Mouse (Mus musculus) cerebellum, adult 2 months (tissue): ENCODE measurements around the gene Zfp40. TPM values are rescaled to one million over a fixed set of nuclear protein-coding genes. Genes with fewer than 3 reads are reported as not detected.
"Not testable (repeated sequence)": the region's sequence is repeated elsewhere in the genome, so short reads cannot be mapped to it uniquely, and the experiment has no call there.

Experiments
- DNase-seq, 2 experiments: peaks; one replicate each; pipeline ENCODE4 v3.0.0; 2021
- H3K27ac ChIP-seq: fragments of 200-500 bp; 2 replicates; pipeline ENCODE4 v1.5.1; 2012; ENCODE audit warnings: low read length, control low read depth, inconsistent platforms; ENCODE audit not compliant: insufficient read depth
- H3K27me3 ChIP-seq: fragments of 200-500 bp; 2 replicates; pipeline ENCODE4 v1.6.1; 2012; ENCODE audit warnings: inconsistent platforms, mild to moderate bottlenecking, low read length, moderate library complexity; ENCODE audit not compliant: control insufficient read depth, insufficient read depth
- H3K4me1 ChIP-seq: fragments of 200-500 bp; 2 replicates; pipeline ENCODE4 v1.6.1; 2011; ENCODE audit warnings: low read length; ENCODE audit not compliant: control insufficient read depth, insufficient read depth
- H3K4me3 ChIP-seq: fragments of 200-500 bp; replicated peaks from 2 replicates; pipeline ENCODE3; 2011; ENCODE audit warnings: mild to moderate bottlenecking, low read depth, low read length, control low read depth; ENCODE audit not compliant: insufficient read depth
- CTCF ChIP-seq: fragments of 200-500 bp; IDR thresholded peaks from 2 replicates; pipeline ENCODE4 v1.5.1; 2011; ENCODE audit warnings: low read depth, mild to moderate bottlenecking, control low read depth, low read length, moderate library complexity, borderline replicate concordance; ENCODE audit not compliant: insufficient read depth
- POLR2A ChIP-seq: fragments of 200-500 bp; IDR thresholded peaks from 2 replicates; pipeline ENCODE4 v1.6.1; 2011; ENCODE audit warnings: low read length, control low read depth, borderline replicate concordance; ENCODE audit not compliant: insufficient read depth
- WGBS: fragments of 180-500 bp; shearing (Covaris S2); methylation state at CpG from one replicate; pipeline ENCODE4 v1.1.7; 2018; 5-methylcytosine and 5-hydroxymethylcytosine counted together
- polyA plus RNA-seq: library from polyadenylated mRNA; depleted of rRNA; stranded (reverse); fragments of >200 nt; gene quantifications from 2 replicates; pipeline ENCODE4 v1.2.3, GENCODE M21; 2012; rRNA removed

Zfp40 gene
- polyA plus RNA-seq = 8.6 and 9.1 TPM in 2 replicates

DNA sequence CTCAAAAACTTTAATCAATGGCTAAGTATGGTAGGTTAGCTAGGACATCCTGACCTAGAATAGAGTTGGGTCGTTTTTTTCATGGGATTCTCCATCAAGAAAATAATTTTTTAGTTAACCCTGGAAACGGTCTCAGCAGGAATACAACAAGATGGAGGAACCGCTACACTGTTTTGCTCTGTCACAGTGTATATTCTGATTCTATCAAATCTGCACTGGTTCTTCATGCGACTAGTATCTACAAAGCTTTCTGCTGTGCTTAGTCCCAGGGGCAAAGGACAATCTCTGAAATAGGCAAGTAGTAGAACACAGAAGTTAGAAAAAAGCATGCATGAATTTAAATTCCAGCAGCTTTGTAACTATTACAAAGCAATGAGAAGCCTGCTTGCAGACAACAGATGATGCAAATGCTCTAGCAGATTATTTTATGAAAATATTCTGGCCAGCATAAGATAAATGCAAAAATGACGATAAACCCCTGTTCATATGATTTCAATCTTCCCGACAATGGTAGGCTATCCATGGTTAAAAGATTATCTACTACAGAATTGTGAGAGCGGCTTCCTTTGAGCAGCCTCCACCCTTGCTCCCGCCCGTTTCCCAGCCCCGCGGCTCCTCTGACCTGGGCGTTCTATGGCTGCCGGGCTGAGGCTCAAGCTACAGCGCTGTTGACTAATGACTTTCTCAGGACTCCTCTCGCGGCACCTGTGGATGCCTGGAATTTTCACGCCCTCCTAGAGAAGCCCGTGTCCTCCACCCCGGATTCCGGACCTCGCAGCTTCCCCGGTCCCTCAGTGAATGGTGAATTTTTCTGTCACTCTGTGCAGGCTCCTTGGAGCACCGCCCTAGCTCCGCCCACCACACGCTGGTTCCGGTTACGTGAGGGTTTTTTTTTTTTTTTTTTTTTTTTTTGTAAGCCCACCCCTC is at the start of gene Zfp40:
TSS of gene Zfp40 (minus strand) at position 800 of the 927 bp plus-strand sequence.
- Histone ChIP-seq H3K27ac (no peak within 1 kb of the TSS), H3K4me3 (peak within 1 kb of the TSS; percentile 83), H3K27me3 (no peaks in the 10 kb centered on the region), H3K4me1 (no peaks in the 10 kb centered on the region)
- TF ChIP-seq CTCF (no peak), POLR2A (peak; percentile 17; the same call in 1 of the 2 replicates)
- DNase-seq = peak; percentile 92 to 93
- WGBS = under 1% methylated on average over 27 of the region's 27 CpGs

DNA sequence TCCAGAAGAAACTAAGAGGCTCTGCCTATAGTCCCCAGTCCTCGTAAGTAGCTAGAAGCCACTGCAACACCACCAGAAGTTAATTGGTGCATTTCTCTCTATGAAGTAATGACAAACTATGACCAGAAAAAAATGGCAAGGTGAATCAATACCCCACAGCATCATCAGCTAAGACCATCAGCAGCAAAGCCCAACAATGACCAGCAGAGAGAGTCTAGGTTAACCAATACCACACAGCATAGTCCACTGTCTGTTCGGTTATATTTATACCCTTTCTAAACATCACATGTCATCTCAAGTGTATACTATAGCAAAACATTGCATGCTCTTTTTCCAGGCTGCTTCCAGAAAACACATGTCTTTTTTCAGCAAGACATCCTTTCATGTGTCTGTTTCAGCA is 25.3 kb upstream of the Zfp40 start:
- 83% methylated on average over 2 of the region's 2 CpGs for WGBS
- Histone ChIP-seq H3K27me3 (no peaks in the 10 kb centered on the region), H3K27ac (no peak overlapping the region), H3K4me1 (no peaks in the 10 kb centered on the region), H3K4me3 (no peak overlapping the region)
- no peak for DNase-seq
- TF ChIP-seq CTCF = no peak
- no peak for TF ChIP-seq POLR2A

DNA sequence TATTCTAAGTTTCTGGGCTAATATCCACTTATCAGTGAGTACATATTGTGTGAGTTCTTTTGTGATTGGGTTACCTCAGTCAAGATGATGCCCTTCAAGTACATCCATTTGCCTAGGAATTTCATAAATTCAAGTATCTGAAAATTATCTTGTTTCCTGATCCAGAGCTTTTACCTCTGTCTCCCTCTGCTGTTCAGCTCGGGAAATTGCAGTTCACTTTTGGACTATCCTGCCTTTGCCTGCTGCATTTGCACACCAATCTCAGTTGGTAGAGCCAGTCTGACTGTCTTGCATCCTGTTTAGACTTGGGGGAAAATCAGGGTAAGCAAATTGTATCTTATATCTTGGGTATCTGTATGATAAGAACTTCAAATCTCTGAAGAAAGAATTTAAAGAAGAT is 6.8 kb upstream of the Zfp40 start:
- H3K4me1 ChIP-seq, H3K4me3 ChIP-seq, H3K27me3 ChIP-seq, H3K27ac ChIP-seq, DNase-seq: not testable (repeated sequence)
- WGBS = 0% methylated on average over 1 of the region's 1 CpGs

DNA sequence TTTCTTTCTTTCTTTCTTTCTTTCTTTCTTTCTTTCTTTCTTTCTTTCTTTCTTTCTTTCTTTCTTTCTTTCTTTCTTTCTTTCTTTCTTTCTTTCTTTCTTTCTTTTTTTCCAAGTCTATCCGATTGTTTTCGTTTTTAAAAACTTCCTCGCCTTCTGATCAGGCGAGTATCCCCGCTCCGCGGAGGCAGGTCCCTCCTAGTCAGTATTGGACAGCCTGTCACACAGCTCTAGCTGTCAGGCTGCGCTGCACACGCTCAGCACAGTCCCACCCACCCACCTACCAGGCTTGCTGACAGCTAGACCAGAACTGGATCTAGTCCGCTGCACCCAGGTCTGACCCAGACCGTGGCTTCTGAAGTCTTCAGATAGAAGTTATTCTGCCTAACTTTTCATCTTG is 389 bp upstream of the Zfp40 start:
- DNase-seq = peak; percentile 57 to 61
- Histone ChIP-seq H3K4me3 (peak overlapping the region; percentile 57), H3K27ac (no peak overlapping the region), H3K4me1 (no peaks in the 10 kb centered on the region), H3K27me3 (no peaks in the 10 kb centered on the region)
- TF ChIP-seq CTCF (no peak), POLR2A (no peak)
- WGBS = 1% methylated on average over 11 of the region's 11 CpGs

DNA sequence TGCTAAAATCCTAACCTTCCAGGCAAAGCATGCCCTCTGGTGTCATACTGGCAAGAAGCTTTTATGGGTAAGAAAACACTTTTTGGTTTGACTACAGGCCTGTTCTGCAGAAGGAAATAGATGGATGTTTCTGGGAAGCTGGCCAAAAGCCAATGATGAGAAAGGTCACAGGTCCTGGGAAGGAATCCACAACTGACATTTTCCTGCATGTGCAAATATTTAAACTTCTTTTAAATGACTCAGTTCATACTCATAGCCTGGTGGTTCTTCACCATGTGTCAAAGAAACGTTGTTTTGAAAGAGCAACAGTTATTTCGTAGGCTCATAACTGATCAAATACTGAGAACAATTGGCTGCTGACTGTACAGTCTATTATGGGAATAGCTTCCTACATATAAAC is 5.4 kb downstream of the Zfp40 start:
- Histone ChIP-seq H3K4me3 (no peak overlapping the region), H3K27ac (no peak overlapping the region), H3K4me1 (no peaks in the 10 kb centered on the region), H3K27me3 (no peaks in the 10 kb centered on the region)
- no peak for DNase-seq
- TF ChIP-seq CTCF (no peak), POLR2A (no peak)
- 76% methylated on average over 2 of the region's 2 CpGs for WGBS

Other genes with a start within 250 kb of the Zfp40 start
- not detected in 2 replicates for gene Vmn2r-ps130, start 132.1 kb downstream of the Zfp40 start, polyA plus RNA-seq
- gene Vmn2r114, start 119.3 kb upstream of the Zfp40 start, polyA plus RNA-seq = not detected in 2 replicates
- not detected in 2 replicates for gene Vmn2r115, start 150.5 kb upstream of the Zfp40 start, polyA plus RNA-seq
- gene Vmn2r116, start 191.4 kb upstream of the Zfp40 start, polyA plus RNA-seq = not detected in 2 replicates